Mouse (Mus musculus) forebrain, embryonic 11.5 days (tissue): ENCODE measurements around the gene Tcf7. TPM values are rescaled to one million over a fixed set of nuclear protein-coding genes. Genes with fewer than 3 reads are reported as not detected.

ENCODE experiments used
- ATAC-seq: fragments of 200-750 bp; cut with Nextera tagmentation; replicated peaks from 2 replicates; pipeline ENCODE4 v1.8.0; 2017; ENCODE audit warnings: moderate TSS enrichment; ENCODE audit not compliant: low FRiP score
- DNase-seq: peaks from one replicate; pipeline ENCODE4 v3.0.0-alpha.2; 2017; ENCODE audit warnings: low spot score
- H3K27ac ChIP-seq: fragments of 300-500 bp; sonication (generic); 2 replicates; pipeline ENCODE4 v1.5.1; 2014; ENCODE audit warnings: low read depth, low read length
- H3K27me3 ChIP-seq: fragments of 300-500 bp; sonication (generic); 2 replicates; pipeline ENCODE4 v1.6.1; 2014; ENCODE audit warnings: mild to moderate bottlenecking, low read length, mixed read lengths; ENCODE audit not compliant: control insufficient read depth, insufficient read depth
- H3K36me3 ChIP-seq: fragments of 300-500 bp; sonication (generic); 2 replicates; pipeline ENCODE4 v1.6.1; 2014; ENCODE audit warnings: mild to moderate bottlenecking, low read length, moderate library complexity, mixed read lengths; ENCODE audit not compliant: control insufficient read depth, insufficient read depth
- H3K4me1 ChIP-seq: fragments of 300-500 bp; sonication (generic); replicated peaks from 2 replicates; pipeline ENCODE4 v1.6.1; 2014; ENCODE audit warnings: low read length, mixed read lengths; ENCODE audit not compliant: control insufficient read depth, insufficient read depth
- H3K4me2 ChIP-seq: fragments of 300-500 bp; sonication (generic); 2 replicates; pipeline ENCODE4 v1.6.1; 2014; ENCODE audit warnings: low read depth, mild to moderate bottlenecking, low read length, moderate library complexity, mixed read lengths; ENCODE audit not compliant: severe bottlenecking
- H3K4me3 ChIP-seq: fragments of 300-500 bp; sonication (generic); 2 replicates; pipeline ENCODE4 v1.5.1; 2014; ENCODE audit warnings: low read depth, low read length
- H3K9ac ChIP-seq: fragments of 300-500 bp; sonication (generic); 2 replicates; pipeline ENCODE4 v1.6.1; 2014; ENCODE audit warnings: low read length
- H3K9me3 ChIP-seq: fragments of 300-500 bp; sonication (generic); 2 replicates; pipeline ENCODE4 v1.6.1; 2016; ENCODE audit warnings: low read length, mixed read lengths; ENCODE audit not compliant: control insufficient read depth
- WGBS: fragments of 180-500 bp; shearing (Covaris S2); extraction: QIAGEN DNeasy Blood & Tissue Kit; methylation state at CpG from one replicate; pipeline ENCODE4 v1.1.7; 2014; 5-methylcytosine and 5-hydroxymethylcytosine counted together
- polyA plus RNA-seq: library from polyadenylated mRNA; unstranded; fragments of >200 nt; fragmentation: Nextera tagmentation; extraction: Ambion mirVana; gene quantifications from 2 replicates; pipeline ENCODE4 v1.2.1, GENCODE M21; 2014

Gene Tcf7
- polyA plus RNA-seq, 1 experiment from 2014 or later, result 9.6 TPM

DNA sequence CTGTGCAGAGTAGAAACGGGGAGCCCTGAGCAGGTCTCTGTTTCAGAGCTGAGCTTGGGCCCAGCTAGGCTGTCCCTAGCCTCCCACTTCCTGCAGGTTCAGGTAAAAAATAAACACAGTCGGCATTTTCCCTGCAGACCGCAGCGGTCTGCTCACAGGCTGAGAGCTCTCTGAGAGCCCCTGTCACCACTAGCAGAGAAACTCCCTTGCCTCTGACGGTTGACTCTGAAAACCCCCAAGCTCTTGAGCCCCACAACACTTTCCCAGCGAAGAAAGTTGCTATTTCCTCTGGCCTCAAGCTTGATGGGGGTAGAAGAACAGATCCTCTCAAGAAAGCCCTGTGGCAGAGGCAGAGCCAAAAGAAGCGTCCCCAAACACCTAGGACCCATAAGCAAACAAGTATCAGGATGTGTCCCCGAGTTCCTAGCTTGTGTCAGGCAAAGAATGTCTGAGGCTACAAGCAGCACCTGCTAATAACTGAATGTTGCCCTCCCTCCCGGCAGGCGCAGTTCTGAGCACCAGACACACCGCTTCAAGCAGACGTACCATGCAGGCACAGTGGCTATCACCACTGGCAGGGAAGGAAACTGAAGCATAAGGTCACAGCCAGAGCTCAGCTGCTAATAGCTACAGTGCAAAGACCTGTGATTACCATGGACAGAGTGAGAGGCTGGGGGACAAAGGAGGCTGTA, 17.1 kb downstream of the Tcf7 start:
- DNase-seq, result peak; percentile 42
- no peak overlapping the region for H3K4me3 ChIP-seq
- H3K27me3 ChIP-seq, result no peaks in the 10 kb centered on the region
- H3K9me3 ChIP-seq, result no peaks in the 10 kb centered on the region
- WGBS, result 79% methylated on average over 12 of the region's 12 CpGs
- no peak for ATAC-seq
- no peak overlapping the region for H3K9ac ChIP-seq
- H3K4me1 ChIP-seq, result no peaks in the 10 kb centered on the region
- no peak overlapping the region for H3K27ac ChIP-seq
- no peaks in the 10 kb centered on the region for H3K36me3 ChIP-seq
- no peak overlapping the region for H3K4me2 ChIP-seq

DNA sequence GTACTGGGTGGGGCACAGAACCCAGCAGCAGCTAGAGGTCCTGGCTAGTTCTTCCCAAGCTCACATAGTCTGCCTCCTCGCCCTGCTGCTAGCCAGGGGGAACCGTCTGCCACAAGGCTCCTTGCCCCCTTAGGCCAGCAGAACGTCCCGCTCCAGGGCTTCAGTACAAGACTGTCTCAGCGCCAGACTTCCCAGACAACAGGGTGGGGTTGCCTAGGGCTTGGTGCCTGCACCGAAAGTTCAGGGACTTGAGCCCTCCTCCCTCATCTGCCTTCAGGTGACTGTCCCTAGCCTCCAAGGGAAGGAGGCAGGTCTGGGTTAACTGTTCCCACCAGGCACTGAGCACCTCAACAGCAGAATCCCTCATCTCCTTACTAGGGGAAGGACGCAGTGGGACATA, 17.9 kb downstream of the Tcf7 start:
- Histone ChIP-seq H3K9ac (no peak overlapping the region), H3K4me2 (no peak overlapping the region), H3K4me3 (no peak overlapping the region), H3K27ac (no peak overlapping the region), H3K27me3 (no peaks in the 10 kb centered on the region), H3K9me3 (no peaks in the 10 kb centered on the region), H3K36me3 (no peaks in the 10 kb centered on the region), H3K4me1 (no peaks in the 10 kb centered on the region)
- WGBS, result 76% methylated on average over 7 of the region's 7 CpGs
- DNase-seq (peak; percentile 39), ATAC-seq (no peak)

DNA sequence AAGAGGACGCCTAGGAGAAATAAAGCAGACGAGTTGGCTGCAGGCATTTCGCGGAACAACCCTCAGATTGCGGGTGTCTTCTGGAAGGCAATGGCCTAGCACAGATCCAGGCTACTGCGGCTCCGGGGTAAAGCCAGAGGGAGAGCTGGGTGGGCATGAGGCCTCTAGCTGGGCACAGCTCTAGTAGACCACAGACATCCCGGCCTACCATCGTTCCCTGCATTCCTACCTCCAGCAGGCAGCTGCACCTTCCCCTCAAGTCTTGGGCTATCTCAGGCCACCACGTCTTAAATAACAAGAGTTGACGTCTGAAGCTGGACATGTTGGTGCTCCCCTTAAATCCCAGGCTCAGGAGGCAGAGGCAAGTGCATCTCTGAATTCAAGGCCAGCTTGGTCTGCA, 20.5 kb downstream of the Tcf7 start:
- Histone ChIP-seq H3K27me3 (no peaks in the 10 kb centered on the region), H3K27ac (no peak overlapping the region), H3K9me3 (no peaks in the 10 kb centered on the region), H3K4me2 (no peak overlapping the region), H3K4me1 (no peaks in the 10 kb centered on the region), H3K36me3 (no peaks in the 10 kb centered on the region), H3K9ac (no peak overlapping the region), H3K4me3 (no peak overlapping the region)
- WGBS, result 89% methylated on average over 11 of the region's 11 CpGs
- ATAC-seq, result no peak
- DNase-seq, result no peak

DNA sequence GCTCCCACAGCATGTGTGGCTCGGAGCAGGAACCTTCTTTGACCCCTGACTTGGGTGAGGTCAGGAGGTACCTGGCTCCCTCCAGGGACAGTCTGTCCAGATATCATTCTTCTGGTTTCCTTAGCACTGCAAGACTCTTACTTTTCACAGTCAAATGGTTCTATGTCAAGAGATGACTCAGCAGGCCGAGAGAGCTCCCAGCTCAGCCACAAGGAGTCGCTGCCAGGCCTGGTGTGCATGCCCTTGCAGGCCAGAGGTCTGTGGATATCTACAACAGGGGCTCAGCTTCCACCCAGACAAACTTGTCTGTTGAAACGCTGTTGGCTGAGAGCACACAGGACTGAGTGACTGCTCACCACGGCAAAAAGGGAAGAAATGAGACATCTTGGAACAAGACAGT, 20.9 kb downstream of the Tcf7 start:
- H3K4me1 ChIP-seq, result no peaks in the 10 kb centered on the region
- H3K4me2 ChIP-seq, result no peak overlapping the region
- H3K27me3 ChIP-seq, result no peaks in the 10 kb centered on the region
- 57% methylated on average over 5 of the region's 5 CpGs for WGBS
- no peak overlapping the region for H3K9ac ChIP-seq
- no peaks in the 10 kb centered on the region for H3K9me3 ChIP-seq
- no peak overlapping the region for H3K27ac ChIP-seq
- no peak overlapping the region for H3K4me3 ChIP-seq
- H3K36me3 ChIP-seq, result no peaks in the 10 kb centered on the region
- peak; percentile 58 for DNase-seq
- ATAC-seq, result no peak

DNA sequence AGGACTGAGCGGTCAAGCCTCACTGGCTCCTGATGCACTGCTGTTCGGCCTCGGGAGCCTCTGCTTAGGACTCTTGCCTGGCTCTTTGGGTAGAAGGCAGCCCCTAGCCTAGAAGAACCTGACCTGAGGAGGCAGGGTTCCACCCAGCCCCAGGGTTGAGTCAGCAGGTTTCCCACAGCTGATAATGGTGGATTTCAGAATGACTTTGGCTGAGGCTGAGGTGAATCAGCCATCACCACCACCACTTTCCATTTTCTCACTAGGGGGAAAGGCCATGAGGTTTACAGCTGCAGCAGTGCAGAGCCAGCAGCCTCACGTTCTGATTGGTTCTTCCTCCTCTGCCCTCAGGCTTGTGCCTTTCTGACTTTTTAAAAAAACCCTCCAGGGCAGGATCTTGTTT, 21.9 kb downstream of the Tcf7 start:
- no peak overlapping the region for H3K4me2 ChIP-seq
- H3K27ac ChIP-seq, result no peak overlapping the region
- no peak overlapping the region for H3K4me3 ChIP-seq
- 65% methylated on average over 4 of the region's 4 CpGs for WGBS
- no peaks in the 10 kb centered on the region for H3K4me1 ChIP-seq
- H3K36me3 ChIP-seq, result no peaks in the 10 kb centered on the region
- DNase-seq, result peak; percentile 26
- no peaks in the 10 kb centered on the region for H3K9me3 ChIP-seq
- ATAC-seq, result no peak
- H3K27me3 ChIP-seq, result no peaks in the 10 kb centered on the region
- H3K9ac ChIP-seq, result no peak overlapping the region

DNA sequence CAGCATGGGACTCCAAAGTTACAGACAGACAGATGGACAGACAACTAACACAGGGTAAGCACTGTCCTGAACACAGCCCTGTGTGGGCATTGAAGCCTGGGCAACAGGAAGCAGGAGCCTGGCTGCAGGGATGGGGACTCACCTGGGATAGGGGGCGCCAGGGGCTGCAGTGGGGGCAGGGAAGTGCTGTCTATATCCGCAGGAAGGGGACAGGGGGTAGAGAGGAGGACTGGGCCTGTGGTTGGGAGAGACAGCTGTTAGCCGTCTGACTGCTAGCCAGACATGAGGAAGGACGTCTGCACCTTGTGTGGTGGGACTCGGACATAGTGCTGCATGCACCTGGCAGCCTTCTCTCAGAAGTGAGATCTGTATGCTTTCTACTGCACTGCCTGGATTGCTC, 24.1 kb downstream of the Tcf7 start:
- no peak overlapping the region for H3K4me2 ChIP-seq
- WGBS, result 72% methylated on average over 5 of the region's 5 CpGs
- H3K27ac ChIP-seq, result no peak overlapping the region
- H3K9ac ChIP-seq, result no peak overlapping the region
- no peaks in the 10 kb centered on the region for H3K4me1 ChIP-seq
- H3K4me3 ChIP-seq, result no peak overlapping the region
- H3K27me3 ChIP-seq, result no peaks in the 10 kb centered on the region
- H3K9me3 ChIP-seq, result no peaks in the 10 kb centered on the region
- no peak for ATAC-seq
- no peaks in the 10 kb centered on the region for H3K36me3 ChIP-seq
- peak; percentile 41 for DNase-seq

DNA sequence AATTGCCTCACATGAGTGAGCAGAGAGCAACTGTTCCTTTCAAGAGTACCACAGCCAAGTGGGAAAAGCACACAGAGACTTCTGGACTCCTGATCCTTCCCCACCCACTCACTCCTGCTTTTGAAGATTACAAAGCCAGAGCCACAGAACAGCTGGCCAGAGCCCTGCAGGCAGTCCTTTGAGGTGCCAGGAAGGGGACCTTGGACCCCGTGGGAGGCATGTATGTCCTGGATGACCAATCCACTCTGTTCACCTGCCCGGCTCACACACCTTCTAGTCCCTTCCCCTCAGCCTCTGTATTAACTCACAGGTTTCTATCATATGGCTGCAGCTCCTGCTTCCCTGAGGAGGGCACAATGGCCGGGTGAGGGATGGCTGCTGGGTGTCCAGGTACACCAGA, 25.4 kb downstream of the Tcf7 start:
- no peak overlapping the region for H3K27ac ChIP-seq
- no peak overlapping the region for H3K4me3 ChIP-seq
- H3K9ac ChIP-seq, result no peak overlapping the region
- peak; percentile 45 for DNase-seq
- no peaks in the 10 kb centered on the region for H3K36me3 ChIP-seq
- H3K4me1 ChIP-seq, result no peaks in the 10 kb centered on the region
- no peaks in the 10 kb centered on the region for H3K27me3 ChIP-seq
- ATAC-seq, result no peak
- H3K4me2 ChIP-seq, result no peak overlapping the region
- WGBS, result 81% methylated on average over 3 of the region's 3 CpGs
- no peaks in the 10 kb centered on the region for H3K9me3 ChIP-seq

DNA sequence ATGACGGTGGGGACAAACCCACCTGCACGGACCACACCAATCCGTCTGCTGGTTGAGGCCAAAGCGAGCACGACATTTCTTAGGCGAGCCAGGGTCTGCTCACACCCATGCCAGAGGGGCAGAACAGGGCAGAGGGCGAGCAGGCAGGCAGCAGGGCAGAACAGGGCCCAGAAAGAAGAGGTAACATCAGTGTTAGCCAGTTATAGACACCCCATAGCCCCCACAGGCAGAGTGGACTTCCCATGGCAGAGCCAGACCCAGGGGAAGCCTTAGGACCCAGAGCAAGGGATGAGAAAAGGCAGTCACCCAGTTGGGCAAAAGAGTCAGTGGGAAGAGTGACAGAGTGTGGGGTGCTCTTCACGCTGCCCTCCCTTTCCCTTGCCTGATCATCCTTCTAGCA, 27.7 kb downstream of the Tcf7 start:
- H3K36me3 ChIP-seq, result no peaks in the 10 kb centered on the region
- H3K4me3 ChIP-seq, result no peak overlapping the region
- no peaks in the 10 kb centered on the region for H3K27me3 ChIP-seq
- WGBS, result 92% methylated on average over 8 of the region's 8 CpGs
- no peaks in the 10 kb centered on the region for H3K9me3 ChIP-seq
- no peak for ATAC-seq
- H3K27ac ChIP-seq, result no peak overlapping the region
- H3K9ac ChIP-seq, result no peak overlapping the region
- no peak overlapping the region for H3K4me2 ChIP-seq
- DNase-seq, result peak; percentile 17
- no peaks in the 10 kb centered on the region for H3K4me1 ChIP-seq

DNA sequence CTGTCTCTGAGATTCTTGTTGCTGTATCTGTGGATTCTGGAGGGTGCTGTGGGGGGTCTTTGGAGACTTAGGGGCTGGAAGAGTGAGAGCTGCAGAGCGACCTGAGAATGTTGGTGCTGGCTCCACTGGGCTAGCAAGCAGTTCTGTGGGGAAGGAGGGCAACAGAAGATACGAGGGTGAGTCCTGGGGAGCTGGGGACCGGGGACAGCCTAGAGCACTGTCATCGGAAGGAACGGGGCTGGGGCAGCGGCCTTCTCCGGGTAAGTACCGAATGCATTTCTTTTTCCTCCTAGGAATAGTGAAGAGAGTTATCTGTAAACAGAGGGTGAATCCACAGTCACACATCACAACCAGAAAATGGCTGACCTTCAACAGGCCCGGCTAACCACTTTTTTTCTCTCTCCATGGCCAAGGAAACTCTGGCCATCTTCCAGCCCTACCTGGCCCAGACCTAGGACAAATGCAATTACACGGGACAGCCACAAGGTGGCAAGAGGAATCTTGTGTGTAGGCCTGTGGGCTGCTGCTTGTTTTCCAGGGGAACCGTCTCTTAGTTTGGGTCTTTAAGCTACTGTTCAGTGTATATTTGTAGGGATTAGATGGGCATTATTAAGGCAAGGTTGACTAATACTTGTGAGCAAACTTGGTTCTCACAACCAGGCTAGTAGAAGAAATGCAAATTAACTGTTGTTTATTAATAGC, 29.0 kb downstream of the Tcf7 start:
- Histone ChIP-seq H3K9ac (no peak overlapping the region), H3K27ac (no peak overlapping the region), H3K36me3 (no peaks in the 10 kb centered on the region), H3K9me3 (no peaks in the 10 kb centered on the region), H3K27me3 (no peaks in the 10 kb centered on the region), H3K4me1 (no peaks in the 10 kb centered on the region), H3K4me3 (no peak overlapping the region), H3K4me2 (no peak overlapping the region)
- DNase-seq (peak; percentile 74), ATAC-seq (peak; percentile 53; the same call in 1 of the 2 replicates)
- WGBS, result 67% methylated on average over 11 of the region's 11 CpGs
